Mouse (Mus musculus): ENCODE measurements around the gene Atg4a. TPM values are rescaled to one million over a fixed set of nuclear protein-coding genes. Genes with fewer than 3 reads are reported as not detected.

Gene Atg4a
- polyA plus RNA-seq, 1 experiment, result 19.3 TPM

DNA sequence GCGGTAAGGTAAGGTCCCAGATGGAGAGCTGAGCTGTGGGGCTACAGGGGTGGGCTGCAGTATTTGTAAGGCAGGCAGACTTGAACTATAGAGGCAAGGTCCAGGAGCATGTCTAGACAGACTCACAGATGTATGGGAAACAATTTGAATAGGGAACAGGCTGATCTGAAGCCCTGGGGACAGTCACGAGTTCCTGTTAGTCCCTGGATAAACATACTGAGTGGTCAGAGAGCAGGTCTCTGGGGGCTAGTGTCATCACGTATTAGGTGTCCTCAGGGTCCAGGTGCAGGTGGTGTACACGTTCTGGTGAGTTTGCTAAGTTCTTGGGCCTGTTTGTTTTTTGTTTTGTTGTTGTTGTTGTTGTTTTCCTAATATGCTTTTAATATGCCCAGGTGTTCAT, 23.5 kb downstream of the Atg4a start:
- H3K4me3 ChIP-seq (ENCODE audit: insufficient read depth, low read length), result no peak overlapping the region
- H3K27ac ChIP-seq (ENCODE audit: insufficient read depth, low read depth, low read length), result peak overlapping the region; percentile 47
- peaks cover 45% of the 10 kb centered on the region for H3K4me1 ChIP-seq (ENCODE audit: control insufficient read depth, insufficient read depth, low read length)
- no peak for TF ChIP-seq POLR2A (IDR thresholded peaks at IDR 0.05; ENCODE audit: borderline replicate concordance, low read depth, low read length)
- TF ChIP-seq CTCF (IDR thresholded peaks at IDR 0.05; ENCODE audit: low read depth, low read length), result no peak

DNA sequence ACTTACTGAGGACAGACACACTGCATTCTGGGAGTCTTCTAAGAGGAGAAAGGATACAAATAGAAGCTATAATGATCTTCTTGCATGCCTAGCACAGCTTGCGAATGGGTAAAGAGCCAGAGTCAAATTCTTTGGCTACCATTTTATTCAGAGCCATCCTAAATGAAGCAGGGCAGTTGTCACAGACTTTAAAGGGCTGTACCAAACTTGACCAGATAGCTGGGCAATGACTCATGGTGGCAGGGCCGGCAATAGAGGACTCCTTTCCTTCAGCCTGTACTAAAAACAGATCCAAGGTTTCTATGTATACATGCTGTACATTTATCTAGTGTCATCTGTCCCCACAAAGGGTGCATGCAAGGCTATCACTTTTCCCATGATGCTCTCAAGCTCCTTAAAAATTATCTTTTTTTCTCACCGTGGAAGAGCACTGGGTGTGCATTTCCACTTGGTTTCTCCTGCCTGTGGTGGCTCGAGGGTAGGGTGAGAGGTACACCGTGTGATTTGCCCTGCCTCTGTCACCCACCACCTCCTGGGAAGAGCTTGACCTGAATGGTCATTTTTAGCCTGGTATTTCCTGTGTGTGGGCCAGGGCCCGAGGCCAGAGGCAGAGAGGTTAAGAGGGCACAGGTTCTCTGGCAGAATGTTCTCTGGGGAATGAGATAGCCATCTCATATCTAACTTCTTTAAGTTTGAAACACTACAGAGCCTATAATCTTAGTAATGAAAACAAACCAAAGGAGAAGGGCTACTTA, 26.7 kb downstream of the Atg4a start:
- H3K4me1 ChIP-seq (ENCODE audit: control insufficient read depth, insufficient read depth, low read length), result peaks cover 46% of the 10 kb centered on the region
- no peak for TF ChIP-seq CTCF (IDR thresholded peaks at IDR 0.05; ENCODE audit: low read depth, low read length)
- no peak for TF ChIP-seq POLR2A (IDR thresholded peaks at IDR 0.05; ENCODE audit: borderline replicate concordance, low read depth, low read length)
- H3K27ac ChIP-seq (ENCODE audit: insufficient read depth, low read depth, low read length), result no peak overlapping the region
- H3K4me3 ChIP-seq (ENCODE audit: insufficient read depth, low read length), result no peak overlapping the region

DNA sequence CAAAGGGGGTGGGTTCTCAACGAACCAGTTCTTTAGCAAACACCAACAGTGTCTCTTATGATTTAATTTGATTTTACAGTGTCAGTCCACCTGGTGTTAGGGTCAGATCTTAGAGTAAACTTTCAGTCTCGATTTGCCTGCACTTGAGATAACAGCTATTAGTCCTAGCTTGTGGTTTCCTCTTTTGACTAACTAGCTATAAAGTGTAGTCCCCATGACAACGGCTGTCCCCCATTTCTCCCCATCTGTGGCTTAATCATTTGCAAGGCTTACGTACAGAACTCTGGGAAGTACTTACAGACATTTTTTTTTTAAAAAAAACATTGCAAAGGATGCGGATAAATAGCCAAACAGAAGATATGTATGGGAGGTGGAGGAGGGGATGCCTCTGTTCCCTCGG, 28.1 kb downstream of the Atg4a start:
- TF ChIP-seq CTCF (IDR thresholded peaks at IDR 0.05; ENCODE audit: low read depth, low read length) (no peak), POLR2A (IDR thresholded peaks at IDR 0.05; ENCODE audit: borderline replicate concordance, low read depth, low read length) (no peak)
- peaks cover 40% of the 10 kb centered on the region for H3K4me1 ChIP-seq (ENCODE audit: control insufficient read depth, insufficient read depth, low read length)
- no peak overlapping the region for H3K4me3 ChIP-seq (ENCODE audit: insufficient read depth, low read length)
- no peak overlapping the region for H3K27ac ChIP-seq (ENCODE audit: insufficient read depth, low read depth, low read length)

DNA sequence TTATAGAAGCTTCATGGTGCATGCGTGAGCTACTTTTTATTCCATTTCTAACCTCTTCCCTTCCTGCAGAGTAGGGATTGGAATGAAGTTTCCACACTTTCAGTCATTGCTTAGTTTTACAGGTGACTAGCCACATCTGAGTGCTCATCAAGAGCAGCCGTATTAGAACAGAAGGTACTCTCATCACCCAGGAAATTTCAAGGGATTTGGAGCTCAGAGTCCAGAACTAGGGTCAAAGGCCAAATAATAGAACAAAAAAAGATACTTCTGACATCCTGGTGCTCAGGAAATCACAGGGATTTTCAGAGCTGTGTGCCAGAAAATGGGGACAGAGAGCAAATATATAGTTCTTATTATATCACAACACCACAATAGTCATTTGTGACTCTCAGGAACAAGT, 28.5 kb downstream of the Atg4a start:
- TF ChIP-seq CTCF (IDR thresholded peaks at IDR 0.05; ENCODE audit: low read depth, low read length) (no peak), POLR2A (IDR thresholded peaks at IDR 0.05; ENCODE audit: borderline replicate concordance, low read depth, low read length) (no peak)
- Histone ChIP-seq H3K4me3 (ENCODE audit: insufficient read depth, low read length) (no peak overlapping the region), H3K27ac (ENCODE audit: insufficient read depth, low read depth, low read length) (no peak overlapping the region), H3K4me1 (ENCODE audit: control insufficient read depth, insufficient read depth, low read length) (peaks cover 36% of the 10 kb centered on the region)

DNA sequence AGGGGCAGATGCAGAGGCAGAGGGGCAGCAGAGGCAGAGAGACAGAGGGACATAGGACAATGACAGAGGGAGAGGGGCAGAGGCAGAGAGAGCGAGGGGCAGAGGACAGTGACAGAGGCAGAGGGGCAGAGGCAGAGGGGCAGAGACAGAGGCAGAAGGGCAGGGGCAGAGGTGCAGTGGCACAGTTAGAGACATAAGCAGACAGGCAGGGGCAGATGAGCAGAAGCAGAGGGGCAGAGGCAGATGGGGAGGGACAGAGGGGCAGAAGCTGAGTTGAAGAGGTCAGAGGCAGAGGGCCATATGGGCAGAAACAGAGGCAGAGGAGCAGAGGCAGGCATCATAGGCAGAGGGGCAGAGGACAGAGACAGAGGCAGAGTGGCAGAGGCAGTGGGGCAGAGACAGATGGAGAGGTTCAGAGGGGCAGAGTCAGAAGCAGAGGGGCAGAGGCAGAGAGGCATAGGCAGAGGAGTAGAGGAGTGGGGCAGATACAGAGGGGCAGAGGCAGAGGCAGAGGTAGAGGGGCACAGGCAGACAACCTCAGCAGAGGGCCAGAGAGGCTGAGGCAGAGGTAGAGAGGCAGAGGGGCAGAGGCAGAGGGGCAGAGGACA, 40.3 kb downstream of the Atg4a start:
- H3K4me3 ChIP-seq (ENCODE audit: insufficient read depth, low read length), result no peak overlapping the region
- no peak for TF ChIP-seq POLR2A (IDR thresholded peaks at IDR 0.05; ENCODE audit: borderline replicate concordance, low read depth, low read length)
- no peak for TF ChIP-seq CTCF (IDR thresholded peaks at IDR 0.05; ENCODE audit: low read depth, low read length)
- H3K4me1 ChIP-seq (ENCODE audit: control insufficient read depth, insufficient read depth, low read length), result no peaks in the 10 kb centered on the region
- H3K27ac ChIP-seq (ENCODE audit: insufficient read depth, low read depth, low read length), result no peak overlapping the region

DNA sequence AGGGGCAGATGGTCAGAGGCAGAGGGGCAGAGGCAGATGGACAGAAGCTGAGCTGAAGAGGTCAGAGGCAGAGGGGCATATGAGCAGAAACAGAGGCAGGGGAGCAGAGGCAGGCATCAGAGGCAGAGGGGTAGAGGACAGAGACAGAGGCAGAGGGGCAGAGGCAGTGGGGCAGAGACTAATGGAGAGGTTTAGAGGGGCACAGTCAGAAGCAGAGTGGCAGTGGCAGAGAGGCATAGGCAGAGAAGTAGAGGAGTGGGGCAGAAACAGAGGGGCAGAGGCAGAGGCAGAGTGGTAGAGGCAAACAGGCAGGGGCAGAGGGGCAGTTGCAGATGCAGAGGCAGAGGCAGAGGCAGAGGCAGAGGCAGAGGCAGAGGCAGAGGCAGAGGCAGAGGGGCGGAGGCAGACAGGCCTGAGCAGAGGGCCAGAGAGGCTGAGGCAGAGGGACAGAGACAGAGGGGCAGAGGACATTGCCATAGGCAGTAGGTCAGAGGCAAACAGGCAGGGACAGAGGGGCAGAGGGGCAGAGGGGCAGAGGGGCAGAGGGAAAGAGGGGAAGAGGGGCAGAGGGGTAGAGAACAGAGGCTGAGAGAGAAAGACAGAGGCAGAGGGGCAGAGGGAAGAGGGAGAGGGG, 41.3 kb downstream of the Atg4a start:
- Histone ChIP-seq H3K4me1 (ENCODE audit: control insufficient read depth, insufficient read depth, low read length) (no peaks in the 10 kb centered on the region), H3K4me3 (ENCODE audit: insufficient read depth, low read length) (no peak overlapping the region), H3K27ac (ENCODE audit: insufficient read depth, low read depth, low read length) (no peak overlapping the region)
- no peak for TF ChIP-seq CTCF (IDR thresholded peaks at IDR 0.05; ENCODE audit: low read depth, low read length)
- no peak for TF ChIP-seq POLR2A (IDR thresholded peaks at IDR 0.05; ENCODE audit: borderline replicate concordance, low read depth, low read length)

DNA sequence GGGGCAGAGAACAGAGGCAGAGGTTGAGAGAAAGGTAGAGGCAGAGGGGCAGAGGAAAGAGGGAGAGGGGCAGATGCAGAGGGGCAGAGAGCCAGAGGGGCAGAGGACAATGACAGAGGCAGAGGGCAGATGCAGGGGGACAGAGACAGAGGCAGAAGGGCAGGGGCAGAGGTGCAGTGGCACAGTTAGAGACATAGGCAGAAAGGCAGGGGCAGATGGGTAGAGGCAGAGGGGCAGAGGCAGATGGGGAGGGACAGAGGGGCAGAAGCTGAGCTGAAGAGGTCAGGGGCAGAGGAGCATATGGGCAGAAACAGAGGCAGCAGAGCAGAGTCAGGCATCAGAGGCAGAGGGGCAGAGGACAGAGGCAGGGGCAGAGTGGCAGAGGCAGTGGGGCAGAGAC, 42.2 kb downstream of the Atg4a start:
- no peak overlapping the region for H3K4me3 ChIP-seq (ENCODE audit: insufficient read depth, low read length)
- TF ChIP-seq CTCF (IDR thresholded peaks at IDR 0.05; ENCODE audit: low read depth, low read length) (no peak), POLR2A (IDR thresholded peaks at IDR 0.05; ENCODE audit: borderline replicate concordance, low read depth, low read length) (no peak)
- no peak overlapping the region for H3K27ac ChIP-seq (ENCODE audit: insufficient read depth, low read depth, low read length)
- no peaks in the 10 kb centered on the region for H3K4me1 ChIP-seq (ENCODE audit: control insufficient read depth, insufficient read depth, low read length)

DNA sequence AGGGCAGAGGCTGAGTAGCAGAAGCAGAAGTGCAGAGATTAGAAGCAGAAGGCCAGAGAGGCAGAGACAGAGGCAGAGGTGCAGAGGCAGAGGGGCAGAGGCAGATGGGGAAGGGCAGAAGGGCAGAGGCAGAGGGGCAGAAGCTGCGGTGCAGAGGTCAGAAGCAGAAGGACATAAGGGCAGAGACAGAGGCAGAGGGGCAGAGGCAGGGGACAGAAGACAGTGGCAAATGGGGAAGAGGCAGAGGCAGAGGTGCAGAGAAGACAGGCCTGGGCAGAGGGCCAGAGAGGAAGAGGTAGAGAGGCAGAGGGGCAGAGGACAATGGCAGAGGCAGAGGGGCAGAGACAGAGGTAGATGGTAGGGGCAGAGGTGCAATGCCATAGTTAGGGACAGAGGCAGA, 193.0 kb downstream of the Atg4a start:
- Histone ChIP-seq H3K4me3 (ENCODE audit: insufficient read depth, low read length) (no peak overlapping the region), H3K4me1 (ENCODE audit: control insufficient read depth, insufficient read depth, low read length) (peaks cover 2% of the 10 kb centered on the region; the same call in 1 of the 2 replicates), H3K27ac (ENCODE audit: insufficient read depth, low read depth, low read length) (peak overlapping the region; percentile 6; the same call in 1 of the 2 replicates)
- TF ChIP-seq POLR2A (IDR thresholded peaks at IDR 0.05; ENCODE audit: borderline replicate concordance, low read depth, low read length) (no peak), CTCF (IDR thresholded peaks at IDR 0.05; ENCODE audit: low read depth, low read length) (no peak)

DNA sequence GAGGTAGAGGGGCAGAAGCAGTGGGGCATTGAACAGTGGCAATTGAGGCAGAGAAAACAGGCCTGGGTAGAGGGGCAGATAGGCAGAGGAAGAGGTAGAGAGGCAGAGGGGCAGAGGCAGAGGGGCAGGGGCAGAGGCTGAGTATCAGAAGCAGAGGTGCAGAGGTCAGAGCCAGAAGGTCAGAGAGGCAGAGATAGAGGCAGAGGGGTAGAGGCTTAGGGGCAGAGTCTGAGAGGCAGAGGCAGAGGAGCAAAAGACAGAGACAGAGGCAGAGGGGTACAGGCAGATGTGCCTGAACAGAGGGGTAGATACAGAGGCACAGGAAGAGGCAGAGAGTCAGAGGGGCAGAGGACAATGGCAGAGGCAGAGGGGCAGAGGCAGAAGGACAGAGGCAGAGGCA, 193.6 kb downstream of the Atg4a start:
- H3K4me1 ChIP-seq (ENCODE audit: control insufficient read depth, insufficient read depth, low read length), result peaks cover 2% of the 10 kb centered on the region; the same call in 1 of the 2 replicates

DNA sequence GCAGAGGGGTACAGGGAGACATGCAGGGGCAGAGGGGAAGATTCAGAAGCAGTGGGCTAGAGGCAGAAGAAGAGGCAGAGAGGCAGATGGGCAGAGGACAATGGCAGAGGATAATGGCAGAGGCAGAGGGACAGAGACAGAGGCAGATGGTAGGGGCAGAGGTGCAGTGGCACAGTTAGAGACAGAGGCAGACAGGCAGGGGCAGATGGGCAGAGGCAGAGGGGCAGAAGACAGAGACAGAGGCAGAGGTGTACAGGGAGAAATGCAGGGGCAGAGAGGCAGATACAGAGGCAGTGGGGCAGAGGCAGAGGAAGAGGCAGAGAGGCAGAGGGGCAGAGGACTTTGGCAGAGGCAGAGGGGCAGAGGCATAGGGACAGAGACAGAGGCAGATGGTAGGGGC, 194.5 kb downstream of the Atg4a start:
- H3K4me1 ChIP-seq (ENCODE audit: control insufficient read depth, insufficient read depth, low read length), result peaks cover 2% of the 10 kb centered on the region; the same call in 1 of the 2 replicates
- H3K27ac ChIP-seq (ENCODE audit: insufficient read depth, low read depth, low read length), result no peak overlapping the region
- no peak overlapping the region for H3K4me3 ChIP-seq (ENCODE audit: insufficient read depth, low read length)
- TF ChIP-seq CTCF (IDR thresholded peaks at IDR 0.05; ENCODE audit: low read depth, low read length) (no peak), POLR2A (IDR thresholded peaks at IDR 0.05; ENCODE audit: borderline replicate concordance, low read depth, low read length) (no peak)

More for the DNA sequence above, 193.6 kb downstream of the Atg4a start:
- TF ChIP-seq CTCF (IDR thresholded peaks at IDR 0.05; ENCODE audit: low read depth, low read length), result no peak
- TF ChIP-seq POLR2A (IDR thresholded peaks at IDR 0.05; ENCODE audit: borderline replicate concordance, low read depth, low read length), result no peak
- no peak overlapping the region for H3K27ac ChIP-seq (ENCODE audit: insufficient read depth, low read depth, low read length)
- H3K4me3 ChIP-seq (ENCODE audit: insufficient read depth, low read length), result no peak overlapping the region
